In genomic region chr15:103214149-103214548, GRCm38 (mm10) we compare ENCODE assay signal across 7 mouse cellular contexts. TPM values are rescaled to one million over a fixed set of nuclear protein-coding genes. Genes with fewer than 3 reads are reported as not detected.
A peak's percentile ranks its signal among the peaks of the same experiment; 100 is the strongest.
DNase-seq lines count a peak whose midpoint lies in the region; ATAC-seq and TF ChIP-seq lines count a peak whose summit lies in the region.

No protein-coding gene starts in this region.

- H3ac ChIP-seq in C2C12 (ENCODE audit: control insufficient read depth, insufficient read length, low read depth), result peak overlapping the region; percentile 10

- H3K4me1 ChIP-seq in forebrain, embryonic 16.5 days (replicated peaks; ENCODE audit: control insufficient read depth, insufficient read depth, low read length), result peaks cover 31% of the 10 kb centered on the region
- H3K4me1 ChIP-seq in limb, embryonic 14.5 days (ENCODE audit: control insufficient read depth, insufficient read depth, low read length), result peaks cover 12% of the 10 kb centered on the region

- peak overlapping the region; percentile 70 for H3K27ac ChIP-seq in forebrain, embryonic 16.5 days (ENCODE audit: low read length)
- H3K27ac ChIP-seq in limb, embryonic 14.5 days (replicated peaks; ENCODE audit: low read depth, low read length), result peak overlapping the region; percentile 68

- peaks cover 47% of the 10 kb centered on the region for H3K36me3 ChIP-seq in C2C12 (ENCODE audit: control insufficient read depth, insufficient read depth)
- peaks cover 14% of the 10 kb centered on the region for H3K36me3 ChIP-seq in forebrain, embryonic 16.5 days (ENCODE audit: control insufficient read depth, insufficient read depth)
- H3K36me3 ChIP-seq in limb, embryonic 14.5 days (ENCODE audit: control insufficient read depth, insufficient read depth, low read length), result peaks cover 37% of the 10 kb centered on the region

- DNase-seq in 3134 (ENCODE audit: extremely low read depth, insufficient read length, low spot score), result peak; percentile 48
- peak; percentile 21 for DNase-seq in limb, embryonic 14.5 days (ENCODE audit: low spot score)
- no peak for DNase-seq in ovary, adult 18-20 months (ENCODE audit: low spot score)
- no peak for DNase-seq in right cerebral cortex, postnatal 25 days
- DNase-seq in spleen, postnatal 4 days (ENCODE audit: low spot score in 2 of 2), result no peak

- no peak for TF ChIP-seq POLR2A in limb, embryonic 14.5 days (IDR thresholded peaks at IDR 0.05; ENCODE audit: borderline replicate concordance, extremely low read depth, insufficient read depth, insufficient read length)

- TF ChIP-seq CTCF in C2C12 (IDR thresholded peaks at IDR 0.05; ENCODE audit: control insufficient read depth, insufficient read depth, insufficient read length), result no peak

- H3K27me3 ChIP-seq in C2C12 (ENCODE audit: control insufficient read depth, insufficient read depth, insufficient read length), result no peaks in the 10 kb centered on the region
- no peaks in the 10 kb centered on the region for H3K27me3 ChIP-seq in forebrain, embryonic 16.5 days (replicated peaks; ENCODE audit: control insufficient read depth, insufficient read depth, low read length)
- H3K27me3 ChIP-seq in limb, embryonic 14.5 days (ENCODE audit: control insufficient read depth, insufficient read depth, low read length), result no peaks in the 10 kb centered on the region

- no peak overlapping the region for H3K9ac ChIP-seq in forebrain, embryonic 16.5 days (replicated peaks; ENCODE audit: low read depth, low read length)
- H3K9ac ChIP-seq in limb, embryonic 14.5 days (ENCODE audit: low read depth, low read length, severe bottlenecking), result 0 out of 2 replicates have a peak overlapping the region, but pooled peaks have one; percentile 34

- peak overlapping the region; percentile 47 for H3K4me2 ChIP-seq in forebrain, embryonic 16.5 days (ENCODE audit: low read length)
- H3K4me2 ChIP-seq in limb, embryonic 14.5 days (replicated peaks; ENCODE audit: low read depth, low read length, severe bottlenecking), result peak overlapping the region; percentile 51

- H3K79me2 ChIP-seq in C2C12 (ENCODE audit: control insufficient read depth, insufficient read depth), result peaks cover 99% of the 10 kb centered on the region

- WGBS in forebrain, embryonic 16.5 days, result 4% methylated on average over 2 of the region's 2 CpGs
- WGBS in limb, embryonic 14.5 days, result 23% methylated on average over 2 of the region's 2 CpGs

- peaks cover 74% of the 10 kb centered on the region for H3K79me3 ChIP-seq in C2C12 (ENCODE audit: low read depth)

- no peak overlapping the region for H3K4me3 ChIP-seq in C2C12 (ENCODE audit: insufficient read depth, poor library complexity, severe bottlenecking)
- H3K4me3 ChIP-seq in forebrain, embryonic 16.5 days (replicated peaks; ENCODE audit: low read length), result peak overlapping the region; percentile 28
- H3K4me3 ChIP-seq in limb, embryonic 14.5 days (replicated peaks; ENCODE audit: low read length), result peak overlapping the region; percentile 29

- no peaks in the 10 kb centered on the region for H3K9me3 ChIP-seq in forebrain, embryonic 16.5 days (ENCODE audit: control insufficient read depth, low read length)
- H3K9me3 ChIP-seq in limb, embryonic 14.5 days (ENCODE audit: control insufficient read depth, low read length), result no peaks in the 10 kb centered on the region

- no peak for ATAC-seq in forebrain, embryonic 16.5 days
- no peak for ATAC-seq in limb, embryonic 14.5 days (ENCODE audit: low FRiP score, low read depth)

TF ChIP-seq in C2C12, 6 proteins besides CTCF, POLR2A, EP300 and RAD21:
- no peak for TF ChIP-seq MYOG (IDR thresholded peaks at IDR 0.05; ENCODE audit: control insufficient read depth, extremely low read depth, insufficient read length)
- TF ChIP-seq MYOD1 (IDR thresholded peaks at IDR 0.05; ENCODE audit: control insufficient read depth, insufficient read length, low read depth), result no peak
- no peak for TF ChIP-seq FOSL1 (IDR thresholded peaks at IDR 0.05; ENCODE audit: insufficient read depth, low read length, poor library complexity, severe bottlenecking)
- no peak for TF ChIP-seq CEBPB (IDR thresholded peaks at IDR 0.05; ENCODE audit: low read depth)
- no peak for TF ChIP-seq USF1 (IDR thresholded peaks at IDR 0.05; ENCODE audit: low read depth)
- no peak for TF ChIP-seq MAX (IDR thresholded peaks at IDR 0.05)

RNA-seq across cellular contexts. Expression of gene Cbx5, which starts 25.5 kb away (rescaled TPM):
- 52.3 TPM for polyA plus RNA-seq in C2C12 (2012; fragmentation: generic; extraction: Trizol)
- 132 and 139 TPM in 2 replicates for polyA plus RNA-seq in forebrain, embryonic 16.5 days (2015; fragmentation: Nextera tagmentation; extraction: Ambion mirVana)
- 78.3 and 81.4 TPM in 2 replicates for polyA plus RNA-seq in limb, embryonic 14.5 days (2012; rRNA removed)
- polyA plus RNA-seq in limb, embryonic 14.5 days (2014; fragmentation: Nextera tagmentation; extraction: Ambion mirVana), result 122 and 131 TPM in 2 replicates

RNA-seq across cellular contexts. Expression of gene Hnrnpa1, which starts 26.1 kb away (rescaled TPM):
- 625 TPM for polyA plus RNA-seq in C2C12 (2012; fragmentation: generic; extraction: Trizol)
- polyA plus RNA-seq in forebrain, embryonic 16.5 days (2015; fragmentation: Nextera tagmentation; extraction: Ambion mirVana), result 935 and 1,030 TPM in 2 replicates
- polyA plus RNA-seq in limb, embryonic 14.5 days (2012; rRNA removed), result 830 and 1,175 TPM in 2 replicates
- 704 and 769 TPM in 2 replicates for polyA plus RNA-seq in limb, embryonic 14.5 days (2014; fragmentation: Nextera tagmentation; extraction: Ambion mirVana)

RNA-seq across cellular contexts. Expression of gene Nfe2, which starts 44.1 kb away (rescaled TPM):
- polyA plus RNA-seq in C2C12 (2012; fragmentation: generic; extraction: Trizol), result 0.25 TPM
- 0.30 and 0.39 TPM in 2 replicates for polyA plus RNA-seq in forebrain, embryonic 16.5 days (2015; fragmentation: Nextera tagmentation; extraction: Ambion mirVana)
- 1.5 and 3.4 TPM in 2 replicates for polyA plus RNA-seq in limb, embryonic 14.5 days (2012; rRNA removed)
- 1.5 and 2.4 TPM in 2 replicates for polyA plus RNA-seq in limb, embryonic 14.5 days (2014; fragmentation: Nextera tagmentation; extraction: Ambion mirVana)

RNA-seq across cellular contexts. Expression of gene Smug1, which starts 47.3 kb away (rescaled TPM):
- 15.7 TPM for polyA plus RNA-seq in C2C12 (2012; fragmentation: generic; extraction: Trizol)
- polyA plus RNA-seq in forebrain, embryonic 16.5 days (2015; fragmentation: Nextera tagmentation; extraction: Ambion mirVana), result 28.0 and 29.2 TPM in 2 replicates
- 18.6 and 22.4 TPM in 2 replicates for polyA plus RNA-seq in limb, embryonic 14.5 days (2012; rRNA removed)
- 18.2 and 18.9 TPM in 2 replicates for polyA plus RNA-seq in limb, embryonic 14.5 days (2014; fragmentation: Nextera tagmentation; extraction: Ambion mirVana)

RNA-seq across cellular contexts. Expression of gene Copz1, which starts 58.4 kb away (rescaled TPM):
- polyA plus RNA-seq in C2C12 (2012; fragmentation: generic; extraction: Trizol), result 191 TPM
- polyA plus RNA-seq in forebrain, embryonic 16.5 days (2015; fragmentation: Nextera tagmentation; extraction: Ambion mirVana), result 221 TPM in 2 replicates
- 200 and 228 TPM in 2 replicates for polyA plus RNA-seq in limb, embryonic 14.5 days (2012; rRNA removed)
- polyA plus RNA-seq in limb, embryonic 14.5 days (2014; fragmentation: Nextera tagmentation; extraction: Ambion mirVana), result 292 and 298 TPM in 2 replicates

Comparison
In these comparisons a context has a peak if more than half of its experiments do, and no peak if none do; other contexts are left out.
1. DNase-seq: peak in 3134 (single experiment) and limb, embryonic 14.5 days (single experiment); none in ovary, adult 18-20 months (single experiment), right cerebral cortex, postnatal 25 days (single experiment) and spleen, postnatal 4 days (0 of 2).